Mouse (Mus musculus): ENCODE results near the gene Ap1g2. TPM values are rescaled to one million over a fixed set of nuclear protein-coding genes. Genes with fewer than 3 reads are reported as not detected.

Gene Ap1g2
- total RNA-seq (2014; rRNA removed; ENCODE audit: low replicate concordance) (0.93 and 3.9 TPM in 2 replicates), polyA plus RNA-seq (2015; fragmentation: Nextera tagmentation; extraction: Ambion mirVana) (5.6 and 5.7 TPM in 2 replicates)

GRCm38 (mm10) chr14:55105836-55106809, at the start of gene Ap1g2:
Ap1g2 (minus strand) TSS chr14:55106593.
- Histone ChIP-seq H3K9ac (replicated peaks; ENCODE audit: low read depth, low read length) (peak within 1 kb of the TSS; percentile 53), H3K9me3 (replicated peaks; ENCODE audit: control insufficient read depth, low read length) (no peaks in the 10 kb centered on the region), H3K4me1 (ENCODE audit: control insufficient read depth, insufficient read depth) (peaks cover 14% of the 10 kb centered on the region; the same call in 1 of the 2 replicates), H3K4me3 (ENCODE audit: low read depth, low read length) (peak within 1 kb of the TSS; percentile 61), H3K27me3 (ENCODE audit: control insufficient read depth, insufficient read depth, low read length) (peaks cover 26% of the 10 kb centered on the region), H3K4me2 (ENCODE audit: low read depth, low read length) (peak within 1 kb of the TSS; percentile 73), H3K27ac (ENCODE audit: low read depth) (peak within 1 kb of the TSS; percentile 74), H3K36me3 (replicated peaks; ENCODE audit: control insufficient read depth, insufficient read depth, low read length) (0 out of 2 replicates have a peak, but pooled peaks cover 10% of the 10 kb centered on the region)
- WGBS: 1% methylated on average over 39 of the region's 39 CpGs
- TF ChIP-seq CTCF (IDR thresholded peaks at IDR 0.05; ENCODE audit: low read depth) (peak; percentile 35), EP300 (IDR thresholded peaks at IDR 0.05; ENCODE audit: low read depth) (peak; percentile 17; the same call in 1 of the 2 replicates)
- DNase-seq (ENCODE audit: low spot score): peak; percentile 81
- ATAC-seq (ENCODE audit: insufficient read depth, low read depth): peak; percentile 75

DNA sequence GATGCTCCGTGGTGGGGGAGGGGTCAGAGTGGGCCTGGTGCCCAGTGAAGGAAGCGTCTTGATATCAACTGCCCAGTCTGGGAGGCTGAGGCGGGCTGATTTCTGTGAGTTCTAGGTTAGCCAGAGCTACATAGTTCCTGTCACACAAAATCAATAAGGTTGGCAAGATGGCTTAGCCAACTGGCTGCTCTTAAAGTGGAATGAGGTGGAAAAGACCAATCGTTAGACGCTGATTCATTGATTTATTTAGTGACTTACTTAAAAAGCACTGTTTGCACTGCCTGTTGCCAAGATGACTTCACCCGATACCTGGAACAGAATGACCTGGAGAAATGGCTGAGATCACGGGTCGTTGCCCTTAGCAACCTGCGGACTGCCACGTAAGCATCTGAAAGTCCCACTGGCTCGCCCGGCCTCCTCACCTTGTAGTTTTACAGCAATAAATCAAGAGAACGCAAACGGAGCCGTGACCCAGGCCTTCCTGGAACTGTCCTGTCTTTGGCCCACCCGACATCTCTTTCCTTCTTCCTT, 46.6 kb upstream of the Ap1g2 start:
- 89% methylated on average over 16 of the region's 16 CpGs for WGBS
- TF ChIP-seq EP300 (IDR thresholded peaks at IDR 0.05; ENCODE audit: low read depth) (no peak), CTCF (IDR thresholded peaks at IDR 0.05; ENCODE audit: low read depth) (no peak)
- H3K27me3 ChIP-seq (ENCODE audit: control insufficient read depth, insufficient read depth, low read length): no peaks in the 10 kb centered on the region
- 0 out of 2 replicates have a peak, but pooled peaks cover 4% of the 10 kb centered on the region for H3K4me1 ChIP-seq (ENCODE audit: control insufficient read depth, insufficient read depth)
- ATAC-seq (ENCODE audit: insufficient read depth, low read depth) (no peak), DNase-seq (ENCODE audit: low spot score) (no peak)
- no peak overlapping the region for H3K4me3 ChIP-seq (ENCODE audit: low read depth, low read length)
- H3K9ac ChIP-seq (replicated peaks; ENCODE audit: low read depth, low read length): no peak overlapping the region
- no peak overlapping the region for H3K4me2 ChIP-seq (ENCODE audit: low read depth, low read length)
- H3K36me3 ChIP-seq (replicated peaks; ENCODE audit: control insufficient read depth, insufficient read depth, low read length): no peaks in the 10 kb centered on the region
- no peaks in the 10 kb centered on the region for H3K9me3 ChIP-seq (replicated peaks; ENCODE audit: control insufficient read depth, low read length)
- no peak overlapping the region for H3K27ac ChIP-seq (ENCODE audit: low read depth)

GRCm38 (mm10) chr14:55152174-55152573, 45.8 kb upstream of the Ap1g2 start:
- no peak overlapping the region for H3K27ac ChIP-seq (ENCODE audit: low read depth)
- ATAC-seq (ENCODE audit: insufficient read depth, low read depth) (no peak), DNase-seq (ENCODE audit: low spot score) (no peak)
- WGBS: 71% methylated on average over 4 of the region's 4 CpGs
- H3K27me3 ChIP-seq (ENCODE audit: control insufficient read depth, insufficient read depth, low read length): no peaks in the 10 kb centered on the region
- H3K4me2 ChIP-seq (ENCODE audit: low read depth, low read length): no peak overlapping the region
- no peak overlapping the region for H3K4me3 ChIP-seq (ENCODE audit: low read depth, low read length)
- no peak for TF ChIP-seq EP300 (IDR thresholded peaks at IDR 0.05; ENCODE audit: low read depth)
- TF ChIP-seq CTCF (IDR thresholded peaks at IDR 0.05; ENCODE audit: low read depth): no peak
- no peak overlapping the region for H3K9ac ChIP-seq (replicated peaks; ENCODE audit: low read depth, low read length)
- 0 out of 2 replicates have a peak, but pooled peaks cover 4% of the 10 kb centered on the region for H3K4me1 ChIP-seq (ENCODE audit: control insufficient read depth, insufficient read depth)
- no peaks in the 10 kb centered on the region for H3K36me3 ChIP-seq (replicated peaks; ENCODE audit: control insufficient read depth, insufficient read depth, low read length)
- no peaks in the 10 kb centered on the region for H3K9me3 ChIP-seq (replicated peaks; ENCODE audit: control insufficient read depth, low read length)

- DNase-seq (ENCODE audit: low spot score): no peak
- H3K36me3 ChIP-seq (replicated peaks; ENCODE audit: control insufficient read depth, insufficient read depth, low read length): no peaks in the 10 kb centered on the region
These were observed 44.6 kb upstream of the Ap1g2 start for GRCm38 (mm10) chr14:55150985-55151384.

GRCm38 (mm10) chr14:55149041-55149440, 42.6 kb upstream of the Ap1g2 start:
- Histone ChIP-seq H3K4me2 (ENCODE audit: low read depth, low read length) (no peak overlapping the region), H3K27me3 (ENCODE audit: control insufficient read depth, insufficient read depth, low read length) (no peaks in the 10 kb centered on the region), H3K27ac (ENCODE audit: low read depth) (no peak overlapping the region), H3K9me3 (replicated peaks; ENCODE audit: control insufficient read depth, low read length) (no peaks in the 10 kb centered on the region), H3K9ac (replicated peaks; ENCODE audit: low read depth, low read length) (no peak overlapping the region), H3K36me3 (replicated peaks; ENCODE audit: control insufficient read depth, insufficient read depth, low read length) (no peaks in the 10 kb centered on the region), H3K4me3 (ENCODE audit: low read depth, low read length) (no peak overlapping the region), H3K4me1 (ENCODE audit: control insufficient read depth, insufficient read depth) (0 out of 2 replicates have a peak, but pooled peaks cover 4% of the 10 kb centered on the region)
- WGBS: 77% methylated on average over 5 of the region's 5 CpGs
- DNase-seq (ENCODE audit: low spot score) (no peak), ATAC-seq (ENCODE audit: insufficient read depth, low read depth) (no peak)
- TF ChIP-seq CTCF (IDR thresholded peaks at IDR 0.05; ENCODE audit: low read depth) (no peak), EP300 (IDR thresholded peaks at IDR 0.05; ENCODE audit: low read depth) (no peak)

More at GRCm38 (mm10) chr14:55150985-55151384, 44.6 kb upstream of the Ap1g2 start:
- no peak overlapping the region for H3K27ac ChIP-seq (ENCODE audit: low read depth)
- H3K4me1 ChIP-seq (ENCODE audit: control insufficient read depth, insufficient read depth): 0 out of 2 replicates have a peak, but pooled peaks cover 4% of the 10 kb centered on the region
- no peak overlapping the region for H3K4me3 ChIP-seq (ENCODE audit: low read depth, low read length)
- 45% methylated on average over 5 of the region's 5 CpGs for WGBS
- no peak; the same call in 1 of the 2 replicates for ATAC-seq (ENCODE audit: insufficient read depth, low read depth)
- no peaks in the 10 kb centered on the region for H3K9me3 ChIP-seq (replicated peaks; ENCODE audit: control insufficient read depth, low read length)
- H3K4me2 ChIP-seq (ENCODE audit: low read depth, low read length): no peak overlapping the region
- TF ChIP-seq EP300 (IDR thresholded peaks at IDR 0.05; ENCODE audit: low read depth): no peak
- no peak for TF ChIP-seq CTCF (IDR thresholded peaks at IDR 0.05; ENCODE audit: low read depth)
- H3K9ac ChIP-seq (replicated peaks; ENCODE audit: low read depth, low read length): no peak overlapping the region
- no peaks in the 10 kb centered on the region for H3K27me3 ChIP-seq (ENCODE audit: control insufficient read depth, insufficient read depth, low read length)

Data from heart, postnatal 0 days (tissue).